Mouse (Mus musculus) bone marrow macrophage, adult 2 months (primary cell): ENCODE data around the gene Fam222b. TPM values are rescaled to one million over a fixed set of nuclear protein-coding genes. Genes with fewer than 3 reads are reported as not detected.

ENCODE experiments used
- H3K27ac ChIP-seq: 2 replicates; pipeline ENCODE4 v1.5.1; 2012; ENCODE audit warnings: low read depth, low read length; ENCODE audit not compliant: insufficient read depth
- H3K4me1 ChIP-seq: 2 replicates; pipeline ENCODE4 v1.6.1; 2012; ENCODE audit warnings: low read length; ENCODE audit not compliant: control insufficient read depth, insufficient read depth
- H3K4me3 ChIP-seq: 2 replicates; pipeline ENCODE4 v1.5.1; 2012; ENCODE audit warnings: mild to moderate bottlenecking, low read length, moderate library complexity; ENCODE audit not compliant: insufficient read depth
- CTCF ChIP-seq: IDR thresholded peaks from 2 replicates; pipeline ENCODE4 v1.5.1; 2012; ENCODE audit warnings: low read depth, mild to moderate bottlenecking, low read length, moderate library complexity
- POLR2A ChIP-seq: IDR thresholded peaks from 2 replicates; pipeline ENCODE4 v1.6.1; 2012; ENCODE audit warnings: mild to moderate bottlenecking, low read depth, low read length, borderline replicate concordance
- polyA plus RNA-seq: library from polyadenylated mRNA; stranded (reverse); fragments of >200 nt; gene quantifications from 2 replicates; pipeline ENCODE4 v1.2.4, GENCODE M21; 2012; ENCODE audit not compliant: missing spikeins, insufficient read depth, insufficient read length

The Fam222b gene
- polyA plus RNA-seq, 1 experiment: 11.4 TPM

GRCm38 (mm10) chr11:78161968-78162367 lies 67.5 kb downstream of the Fam222b start:
- Histone ChIP-seq H3K4me3 (no peak overlapping the region), H3K27ac (no peak overlapping the region), H3K4me1 (peaks cover 12% of the 10 kb centered on the region)
- TF ChIP-seq POLR2A: no peak
- no peak for TF ChIP-seq CTCF

- no peak overlapping the region for H3K4me3 ChIP-seq
- TF ChIP-seq CTCF (no peak), POLR2A (no peak)
- no peak overlapping the region for H3K27ac ChIP-seq
- H3K4me1 ChIP-seq: peaks cover 12% of the 10 kb centered on the region
Measured at GRCm38 (mm10) chr11:78162504-78162903, 68.0 kb downstream of the Fam222b start.

GRCm38 (mm10) chr11:78163045-78163444 lies 68.6 kb downstream of the Fam222b start:
- H3K4me3 ChIP-seq: no peak overlapping the region
- H3K4me1 ChIP-seq: peaks cover 12% of the 10 kb centered on the region
- no peak overlapping the region for H3K27ac ChIP-seq
- no peak for TF ChIP-seq POLR2A
- no peak for TF ChIP-seq CTCF

GRCm38 (mm10) chr11:78163681-78164603 lies 69.5 kb downstream of the Fam222b start:
- H3K4me1 ChIP-seq: peaks cover 12% of the 10 kb centered on the region
- no peak for TF ChIP-seq CTCF
- no peak for TF ChIP-seq POLR2A
- peak overlapping the region; percentile 66 for H3K4me3 ChIP-seq
- H3K27ac ChIP-seq: no peak overlapping the region

GRCm38 (mm10) chr11:78164604-78164923 lies 70.1 kb downstream of the Fam222b start:
- peaks cover 12% of the 10 kb centered on the region for H3K4me1 ChIP-seq

GRCm38 (mm10) chr11:78164924-78165760 lies 70.7 kb downstream of the Fam222b start, which contains the start of gene Traf4:
Gene Traf4 (minus strand): TSS chr11:78165589.
- 0 out of 2 replicates have a peak within 1 kb of the TSS, but pooled peaks have one; percentile 1 for H3K27ac ChIP-seq
- peaks cover 12% of the 10 kb centered on the region for H3K4me1 ChIP-seq
- H3K4me3 ChIP-seq: peak within 1 kb of the TSS; percentile 66
- TF ChIP-seq POLR2A (no peak), CTCF (no peak)

More at GRCm38 (mm10) chr11:78164604-78164923, 70.1 kb downstream of the Fam222b start:
- TF ChIP-seq POLR2A: no peak
- no peak for TF ChIP-seq CTCF
- Histone ChIP-seq H3K27ac (no peak overlapping the region), H3K4me3 (peak overlapping the region; percentile 66)

GRCm38 (mm10) chr11:78165761-78166109 lies 71.3 kb downstream of the Fam222b start:
- H3K27ac ChIP-seq: 0 out of 2 replicates have a peak overlapping the region, but pooled peaks have one; percentile 1
- H3K4me1 ChIP-seq: peaks cover 12% of the 10 kb centered on the region
- H3K4me3 ChIP-seq: peak overlapping the region; percentile 66
- TF ChIP-seq POLR2A (no peak), CTCF (no peak)

- Histone ChIP-seq H3K4me3 (no peak overlapping the region), H3K4me1 (peaks cover 12% of the 10 kb centered on the region), H3K27ac (no peak overlapping the region)
- TF ChIP-seq POLR2A (no peak), CTCF (no peak)
Measured at GRCm38 (mm10) chr11:78166161-78166560, 71.7 kb downstream of the Fam222b start.

- Histone ChIP-seq H3K4me3 (no peak overlapping the region), H3K4me1 (peaks cover 12% of the 10 kb centered on the region), H3K27ac (no peak overlapping the region)
- TF ChIP-seq POLR2A (no peak), CTCF (no peak)
Measured at GRCm38 (mm10) chr11:78166640-78167039, 72.2 kb downstream of the Fam222b start.
